Mouse (Mus musculus): ENCODE data around the gene Rbm25.
A peak's percentile ranks its signal among the peaks of the same experiment; 100 is the strongest.
"Not testable (repeated sequence)": the region's sequence is repeated elsewhere in the genome, so short reads cannot be mapped to it uniquely, and the experiment has no call there.

Rbm25 gene

GRCm38 (mm10) chr12:83630936-83631335, at the start of gene Rbm25:
Gene Rbm25 (plus strand): TSS chr12:83631236.
- not testable (repeated sequence) for DNase-seq (ENCODE audit: low spot score)

- no peak for DNase-seq (ENCODE audit: low spot score)
Measured at GRCm38 (mm10) chr12:83582106-83582505, 48.9 kb upstream of the Rbm25 start.

- no peak for DNase-seq (ENCODE audit: low spot score)
Measured at GRCm38 (mm10) chr12:83582747-83583146, 48.3 kb upstream of the Rbm25 start.

GRCm38 (mm10) chr12:83586628-83587027, 44.4 kb upstream of the Rbm25 start:
- DNase-seq (ENCODE audit: low spot score) = no peak

- no peak for DNase-seq (ENCODE audit: low spot score)
Measured at GRCm38 (mm10) chr12:83591754-83592501, 39.1 kb upstream of the Rbm25 start.

- DNase-seq (ENCODE audit: low spot score) = no peak
Measured at GRCm38 (mm10) chr12:83594454-83595040, 36.5 kb upstream of the Rbm25 start.

GRCm38 (mm10) chr12:83596191-83596954, 34.7 kb upstream of the Rbm25 start:
- no peak for DNase-seq (ENCODE audit: low spot score)

- peak; percentile 90 for DNase-seq (ENCODE audit: low spot score)
Measured at GRCm38 (mm10) chr12:83597025-83597501, 34.0 kb upstream of the Rbm25 start, which contains the start of gene Zfyve1. Gene Zfyve1 (minus strand): TSS chr12:83597222.

GRCm38 (mm10) chr12:83597881-83598280, 33.2 kb upstream of the Rbm25 start:
- no peak for DNase-seq (ENCODE audit: low spot score)

- no peak for DNase-seq (ENCODE audit: low spot score)
Measured at GRCm38 (mm10) chr12:83602285-83602684, 28.8 kb upstream of the Rbm25 start.

GRCm38 (mm10) chr12:83606411-83606810, 24.6 kb upstream of the Rbm25 start:
- DNase-seq (ENCODE audit: low spot score) = not testable (repeated sequence)

- DNase-seq (ENCODE audit: low spot score) = peak; percentile 16
Measured at GRCm38 (mm10) chr12:83617261-83617660, 13.8 kb upstream of the Rbm25 start.

GRCm38 (mm10) chr12:83618981-83619380, 12.1 kb upstream of the Rbm25 start:
- peak; percentile 8 for DNase-seq (ENCODE audit: low spot score)

GRCm38 (mm10) chr12:83620694-83621093, 10.3 kb upstream of the Rbm25 start:
- peak; percentile 36 for DNase-seq (ENCODE audit: low spot score)

- DNase-seq (ENCODE audit: low spot score) = peak; percentile 28
Measured at GRCm38 (mm10) chr12:83622031-83622755, 8.8 kb upstream of the Rbm25 start.

- DNase-seq (ENCODE audit: low spot score) = peak; percentile 22
Measured at GRCm38 (mm10) chr12:83624321-83624720, 6.7 kb upstream of the Rbm25 start.

- DNase-seq (ENCODE audit: low spot score) = peak; percentile 92
Measured at GRCm38 (mm10) chr12:83631743-83632679, 975 bp downstream of the Rbm25 start.

GRCm38 (mm10) chr12:83632680-83633025, 1.6 kb downstream of the Rbm25 start:
- DNase-seq (ENCODE audit: low spot score) = peak; percentile 65

GRCm38 (mm10) chr12:83633807-83634206, 2.8 kb downstream of the Rbm25 start:
- DNase-seq (ENCODE audit: low spot score) = no peak

GRCm38 (mm10) chr12:83641233-83641632, 10.2 kb downstream of the Rbm25 start:
- no peak for DNase-seq (ENCODE audit: low spot score)

- DNase-seq (ENCODE audit: low spot score) = no peak
Measured at GRCm38 (mm10) chr12:83643116-83643515, 12.1 kb downstream of the Rbm25 start.
